Comparison of ENCODE assay signal across 17 mouse cellular contexts in the genomic region with DNA sequence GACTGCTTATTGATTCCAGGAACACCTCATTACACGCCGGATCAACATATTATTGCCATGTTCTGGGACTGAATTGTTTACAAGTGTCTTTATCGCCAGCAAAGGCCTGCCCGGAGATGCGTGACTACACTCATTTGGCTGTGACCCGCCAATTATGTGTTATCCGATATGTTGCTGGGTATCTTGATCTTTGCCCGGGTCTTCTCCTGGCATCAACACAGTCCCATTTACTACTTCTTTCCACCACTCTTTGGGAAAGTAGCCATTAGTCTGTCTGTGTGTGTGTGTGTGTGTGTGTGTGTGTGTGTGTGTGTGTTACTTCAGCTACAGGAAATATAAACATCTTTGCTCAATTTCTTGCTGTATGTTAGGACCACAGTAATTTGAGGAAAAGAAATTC. TPM values are rescaled to one million over a fixed set of nuclear protein-coding genes. Genes with fewer than 3 reads are reported as not detected.
DNase-seq lines count a peak whose midpoint lies in the region; ATAC-seq lines count a peak whose summit lies in the region.
"Had no signal": no experiment of that assay in that cellular context is flagged by ENCODE, and none has a peak within 500 bp of the region (broad histone marks: within the 10 kb centered on the region; RNA-seq: fewer than 3 reads in every experiment).

No protein-coding gene starts in this region.

- H3K36me3 ChIP-seq in forebrain, embryonic 11.5 days (ENCODE audit: control insufficient read depth, insufficient read depth, low read length): no peaks in the 10 kb centered on the region
- no peaks in the 10 kb centered on the region for H3K36me3 ChIP-seq in forebrain, embryonic 10.5 days (replicated peaks)
- no peaks in the 10 kb centered on the region for H3K36me3 ChIP-seq in midbrain, embryonic 11.5 days (ENCODE audit: control insufficient read depth, insufficient read depth, low read length)
- H3K36me3 ChIP-seq in midbrain, embryonic 10.5 days: no peaks in the 10 kb centered on the region
- H3K36me3 ChIP-seq in hindbrain, embryonic 11.5 days (ENCODE audit: control insufficient read depth, insufficient read depth, low read length): no peaks in the 10 kb centered on the region
- no peaks in the 10 kb centered on the region for H3K36me3 ChIP-seq in midbrain, embryonic 16.5 days (ENCODE audit: control insufficient read depth, insufficient read depth, low read length)
- H3K36me3 ChIP-seq: embryonic facial prominence, embryonic 12.5 days; limb, embryonic 15.5 days had no signal

- no peak overlapping the region for H3K9ac ChIP-seq in forebrain, embryonic 11.5 days (ENCODE audit: low read length)
- H3K9ac ChIP-seq in midbrain, embryonic 11.5 days (ENCODE audit: low read length): no peak overlapping the region
- H3K9ac ChIP-seq in hindbrain, embryonic 11.5 days (ENCODE audit: low read depth, low read length): no peak overlapping the region
- H3K9ac ChIP-seq in midbrain, embryonic 16.5 days (ENCODE audit: low read depth, low read length): no peak overlapping the region
- H3K9ac ChIP-seq: embryonic facial prominence, embryonic 12.5 days; limb, embryonic 15.5 days had no signal

- H3K27ac ChIP-seq in forebrain, embryonic 11.5 days (ENCODE audit: low read depth, low read length): no peak overlapping the region
- H3K27ac ChIP-seq in forebrain, embryonic 10.5 days: no peak overlapping the region
- H3K27ac ChIP-seq in midbrain, embryonic 11.5 days (ENCODE audit: low read depth, low read length): no peak overlapping the region
- no peak overlapping the region for H3K27ac ChIP-seq in midbrain, embryonic 10.5 days (replicated peaks)
- H3K27ac ChIP-seq in hindbrain, embryonic 11.5 days (ENCODE audit: low read depth, low read length): no peak overlapping the region
- no peak overlapping the region for H3K27ac ChIP-seq in midbrain, embryonic 16.5 days (ENCODE audit: low read length)
- H3K27ac ChIP-seq: embryonic facial prominence, embryonic 12.5 days; heart, adult 2 months; limb, embryonic 15.5 days; macrophage had no signal

- no peak for DNase-seq in forebrain, embryonic 11.5 days (ENCODE audit: low spot score)
- DNase-seq in forebrain, embryonic 10.5 days (ENCODE audit: extremely low spot score, low spot score): no peak
- DNase-seq in midbrain, embryonic 11.5 days (ENCODE audit: low spot score, missing footprints): peak; percentile 75
- no peak for DNase-seq in midbrain, embryonic 10.5 days (ENCODE audit: low spot score)
- no peak for DNase-seq in hindbrain, embryonic 11.5 days (ENCODE audit: low spot score)
- DNase-seq in ovary, postnatal 10 days (ENCODE audit: low spot score): no peak
- DNase-seq in adrenal gland, adult 2 months: no peak
- DNase-seq: cerebellum, postnatal 10 days; heart, adult 2 months; lung, adult 2 months; thymus, adult 18-20 months had no signal

- peaks cover 28% of the 10 kb centered on the region for H3K27me3 ChIP-seq in forebrain, embryonic 11.5 days (ENCODE audit: control insufficient read depth, insufficient read depth, low read length)
- peaks cover 67% of the 10 kb centered on the region for H3K27me3 ChIP-seq in forebrain, embryonic 10.5 days (ENCODE audit: poor library complexity, severe bottlenecking)
- peaks cover 10% of the 10 kb centered on the region for H3K27me3 ChIP-seq in midbrain, embryonic 11.5 days (ENCODE audit: control insufficient read depth, insufficient read depth, low read length)
- peaks cover 56% of the 10 kb centered on the region for H3K27me3 ChIP-seq in midbrain, embryonic 10.5 days (ENCODE audit: low read depth, poor library complexity, severe bottlenecking)
- H3K27me3 ChIP-seq in hindbrain, embryonic 11.5 days (ENCODE audit: control insufficient read depth, insufficient read depth, low read length): peaks cover 21% of the 10 kb centered on the region
- peaks cover 20% of the 10 kb centered on the region for H3K27me3 ChIP-seq in midbrain, embryonic 16.5 days (ENCODE audit: control insufficient read depth, insufficient read depth, low read depth, low read length)

- peak overlapping the region; percentile 8; the same call in 1 of the 2 replicates for H3K4me2 ChIP-seq in forebrain, embryonic 11.5 days (ENCODE audit: low read depth, low read length, severe bottlenecking)
- no peak overlapping the region for H3K4me2 ChIP-seq in midbrain, embryonic 11.5 days
- no peak overlapping the region for H3K4me2 ChIP-seq in hindbrain, embryonic 11.5 days (replicated peaks; ENCODE audit: low read depth, low read length)
- H3K4me2 ChIP-seq in midbrain, embryonic 16.5 days (ENCODE audit: low read length): no peak overlapping the region; the same call in 1 of the 2 replicates
- H3K4me2 ChIP-seq: embryonic facial prominence, embryonic 12.5 days; limb, embryonic 15.5 days had no signal

- no peaks in the 10 kb centered on the region for H3K9me3 ChIP-seq in forebrain, embryonic 11.5 days (ENCODE audit: control insufficient read depth, low read length)
- H3K9me3 ChIP-seq in forebrain, embryonic 10.5 days: no peaks in the 10 kb centered on the region
- no peaks in the 10 kb centered on the region for H3K9me3 ChIP-seq in midbrain, embryonic 11.5 days (ENCODE audit: control insufficient read depth, low read length)
- no peaks in the 10 kb centered on the region for H3K9me3 ChIP-seq in midbrain, embryonic 10.5 days (replicated peaks)
- H3K9me3 ChIP-seq in hindbrain, embryonic 11.5 days (ENCODE audit: control insufficient read depth, low read length): no peaks in the 10 kb centered on the region
- no peaks in the 10 kb centered on the region for H3K9me3 ChIP-seq in midbrain, embryonic 16.5 days (replicated peaks; ENCODE audit: control insufficient read depth, low read length, poor library complexity, severe bottlenecking)
- H3K9me3 ChIP-seq: embryonic facial prominence, embryonic 12.5 days; limb, embryonic 15.5 days had no signal

- no peaks in the 10 kb centered on the region for H3K4me1 ChIP-seq in forebrain, embryonic 11.5 days (replicated peaks; ENCODE audit: control insufficient read depth, insufficient read depth, low read length)
- peaks cover 12% of the 10 kb centered on the region for H3K4me1 ChIP-seq in forebrain, embryonic 10.5 days
- peaks cover 11% of the 10 kb centered on the region; the same call in 1 of the 2 replicates for H3K4me1 ChIP-seq in midbrain, embryonic 11.5 days (ENCODE audit: control insufficient read depth, insufficient read depth, low read length)
- H3K4me1 ChIP-seq in midbrain, embryonic 10.5 days: peaks cover 13% of the 10 kb centered on the region
- peaks cover 3% of the 10 kb centered on the region for H3K4me1 ChIP-seq in hindbrain, embryonic 11.5 days (replicated peaks; ENCODE audit: control insufficient read depth, insufficient read depth, low read length)
- H3K4me1 ChIP-seq in midbrain, embryonic 16.5 days (ENCODE audit: control insufficient read depth, insufficient read depth, low read length): peaks cover 6% of the 10 kb centered on the region
- H3K4me1 ChIP-seq: limb, embryonic 15.5 days had no signal

- WGBS in forebrain, embryonic 11.5 days: 44% methylated on average over 8 of the region's 8 CpGs
- 56% methylated on average over 8 of the region's 8 CpGs for WGBS in forebrain, embryonic 10.5 days
- 51% methylated on average over 8 of the region's 8 CpGs for WGBS in midbrain, embryonic 11.5 days
- 64% methylated on average over 8 of the region's 8 CpGs for WGBS in midbrain, embryonic 10.5 days
- WGBS in hindbrain, embryonic 11.5 days: 36% methylated on average over 8 of the region's 8 CpGs
- WGBS in midbrain, embryonic 16.5 days: 29% methylated on average over 8 of the region's 8 CpGs

- peak; percentile 24; the same call in 1 of the 2 replicates for ATAC-seq in forebrain, embryonic 11.5 days (replicated peaks; ENCODE audit: low FRiP score)
- peak; percentile 35; the same call in 1 of the 2 replicates for ATAC-seq in midbrain, embryonic 11.5 days (ENCODE audit: low FRiP score)
- ATAC-seq in hindbrain, embryonic 11.5 days (ENCODE audit: low FRiP score): peak; percentile 22; the same call in 1 of the 2 replicates
- peak; percentile 39; the same call in 1 of the 2 replicates for ATAC-seq in midbrain, embryonic 16.5 days
- ATAC-seq: activated CD4-positive, CD25-positive, alpha-beta regulatory T cell, adult 4 months; inflammation-experienced regulatory T-cells, adult 6 months had no signal

- H3K4me3 ChIP-seq in forebrain, embryonic 11.5 days (ENCODE audit: low read depth, low read length): no peak overlapping the region
- H3K4me3 ChIP-seq in forebrain, embryonic 10.5 days: no peak overlapping the region
- no peak overlapping the region for H3K4me3 ChIP-seq in midbrain, embryonic 11.5 days (ENCODE audit: low read depth, low read length)
- H3K4me3 ChIP-seq in midbrain, embryonic 10.5 days: no peak overlapping the region
- no peak overlapping the region for H3K4me3 ChIP-seq in hindbrain, embryonic 11.5 days (ENCODE audit: low read depth, low read length)
- H3K4me3 ChIP-seq in midbrain, embryonic 16.5 days (ENCODE audit: low read depth, low read length): no peak overlapping the region
- H3K4me3 ChIP-seq: embryonic facial prominence, embryonic 12.5 days; heart, adult 2 months; limb, embryonic 15.5 days had no signal

RNA-seq across cellular contexts. Expression of a gene that starts 31.6 kb away (rescaled TPM):
- 28.2 and 29.7 TPM in 2 replicates for polyA plus RNA-seq in forebrain, embryonic 11.5 days (2014; fragmentation: Nextera tagmentation; extraction: Ambion mirVana)
- 23.9 and 27.5 TPM in 2 replicates for polyA plus RNA-seq in forebrain, embryonic 10.5 days (2016; fragmentation: Nextera tagmentation; extraction: Ambion mirVana)
- polyA plus RNA-seq in midbrain, embryonic 11.5 days (2014; fragmentation: Nextera tagmentation; extraction: Ambion mirVana): 37.4 and 38.0 TPM in 2 replicates
- 32.2 and 33.7 TPM in 2 replicates for polyA plus RNA-seq in midbrain, embryonic 10.5 days (2016; fragmentation: Nextera tagmentation; extraction: Ambion mirVana)
- polyA plus RNA-seq in hindbrain, embryonic 11.5 days (2014; fragmentation: Nextera tagmentation; extraction: Ambion mirVana): 27.8 and 33.8 TPM in 2 replicates
- 27.9 and 28.3 TPM in 2 replicates for polyA plus RNA-seq in midbrain, embryonic 16.5 days (2015; fragmentation: Nextera tagmentation; extraction: Ambion mirVana)
- total RNA-seq in adrenal gland, adult 2 months (2021): 10 to 100 TPM; 48.2 to 50.0 TPM
- 1.5 TPM in 2 replicates for polyA plus RNA-seq in adrenal gland, adult 2 months (2012; rRNA removed)
